Mouse (Mus musculus) bone marrow macrophage, adult 2 months (primary cell): ENCODE data around the gene Tmem29.

Experiments
- CTCF ChIP-seq: IDR thresholded peaks from 2 replicates; pipeline ENCODE4 v1.5.1; 2012; ENCODE audit warnings: low read depth, mild to moderate bottlenecking, low read length, moderate library complexity
- POLR2A ChIP-seq: IDR thresholded peaks from 2 replicates; pipeline ENCODE4 v1.6.1; 2012; ENCODE audit warnings: mild to moderate bottlenecking, low read depth, low read length, borderline replicate concordance

GRCm38 (mm10) chrX:150471416-150471815 is 12.5 kb upstream of the Tmem29 start:
- no peak for TF ChIP-seq POLR2A
- TF ChIP-seq CTCF = no peak
